Mouse (Mus musculus) spleen, postnatal 10 days (tissue): ENCODE results near the gene Klhdc8b.

Source experiments
- DNase-seq, 2 experiments: peaks; one replicate each; pipeline ENCODE4 v3.0.0; 2021 to 2022; ENCODE audit warnings: low spot score in 2 of 2

Klhdc8b gene

DNA sequence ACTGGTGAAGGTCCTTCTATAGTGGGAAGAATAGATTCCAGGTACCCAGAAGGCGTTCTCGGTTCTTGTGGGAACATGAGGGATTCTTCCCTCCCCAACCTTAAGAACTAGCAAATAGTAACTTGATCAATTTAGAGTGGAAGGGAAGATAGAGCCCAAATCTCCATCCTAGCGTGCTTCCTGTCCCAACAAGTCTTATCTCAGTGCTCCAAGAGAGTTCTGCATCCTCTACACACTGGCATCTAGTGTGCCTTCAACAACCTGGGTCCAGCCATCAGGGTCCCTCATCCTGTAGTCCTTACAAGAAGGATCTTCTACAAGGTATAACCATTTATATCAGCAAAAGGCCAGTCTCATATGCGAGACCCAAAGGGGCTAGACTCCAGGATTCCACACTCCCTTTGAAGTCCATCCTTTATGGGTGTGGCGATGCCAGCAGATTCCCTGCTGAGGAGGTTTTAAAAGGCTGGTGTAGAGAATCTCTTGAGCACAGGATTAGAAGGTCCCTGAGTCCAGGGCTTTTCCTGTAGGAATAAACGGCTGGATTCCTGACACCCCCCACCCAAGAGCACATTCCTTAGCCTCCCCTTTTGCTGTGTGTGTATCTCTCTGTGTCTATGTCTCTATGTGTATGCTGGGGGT lies 9.7 kb downstream of the Klhdc8b start:
- no peak for DNase-seq

DNA sequence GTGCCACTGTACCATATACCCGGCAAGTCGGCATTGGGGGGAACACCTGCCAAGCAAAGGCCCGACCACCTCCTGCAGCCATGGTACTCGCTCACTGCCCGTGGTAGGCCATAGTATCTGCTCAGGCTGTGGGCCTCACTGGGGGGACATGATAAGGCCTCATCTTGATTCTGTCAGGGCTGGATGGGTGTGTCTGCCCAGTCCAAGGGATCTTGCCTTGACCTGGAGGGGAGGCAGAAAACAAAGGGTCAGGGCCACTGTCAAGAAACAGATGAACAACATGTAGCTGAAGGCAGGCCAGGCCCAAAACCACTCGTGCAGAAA lies 10.2 kb downstream of the Klhdc8b start:
- DNase-seq: no peak

DNA sequence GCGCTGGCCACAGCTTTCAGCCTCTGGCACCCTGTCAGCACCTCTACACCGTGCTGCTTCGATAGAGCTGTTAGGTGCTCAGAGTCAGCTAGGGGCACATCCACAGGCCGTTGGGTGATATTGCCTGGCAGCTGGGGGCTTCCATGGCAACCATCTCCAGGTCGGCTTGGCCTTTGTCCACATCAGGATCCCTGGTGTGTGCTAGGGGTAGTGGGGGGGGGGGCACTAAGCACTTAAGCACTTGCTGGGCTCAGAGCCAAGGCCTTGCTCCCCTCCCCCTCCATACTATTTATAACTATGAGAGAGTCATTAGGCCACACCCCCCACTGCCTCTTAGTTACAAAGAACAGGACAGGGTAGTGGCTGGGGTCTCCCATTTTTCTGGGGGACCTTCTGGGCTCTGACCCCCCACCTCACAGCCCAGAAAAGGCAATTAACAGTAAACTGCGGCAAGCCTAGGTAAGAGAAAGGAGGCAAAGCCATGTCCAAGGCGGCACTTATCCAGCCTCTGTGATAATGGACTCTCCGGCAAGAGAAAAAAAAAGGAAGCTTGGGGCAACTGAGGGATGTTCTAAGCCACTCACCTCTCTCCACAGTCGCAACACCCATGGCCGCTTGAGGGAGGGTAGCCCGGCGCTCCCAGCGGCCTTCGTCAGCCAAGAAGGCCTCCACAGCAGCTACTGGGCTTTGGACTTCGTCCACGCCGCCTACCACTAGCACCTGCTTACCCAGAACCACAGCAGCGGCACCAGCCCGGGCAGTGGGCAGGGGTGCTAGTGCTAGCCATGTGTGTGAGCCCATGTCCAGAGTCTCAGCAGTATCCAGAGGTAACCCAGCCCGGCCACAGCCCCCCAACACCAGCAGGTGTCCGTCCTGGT lies 10.8 kb downstream of the Klhdc8b start:
- DNase-seq: no peak

DNA sequence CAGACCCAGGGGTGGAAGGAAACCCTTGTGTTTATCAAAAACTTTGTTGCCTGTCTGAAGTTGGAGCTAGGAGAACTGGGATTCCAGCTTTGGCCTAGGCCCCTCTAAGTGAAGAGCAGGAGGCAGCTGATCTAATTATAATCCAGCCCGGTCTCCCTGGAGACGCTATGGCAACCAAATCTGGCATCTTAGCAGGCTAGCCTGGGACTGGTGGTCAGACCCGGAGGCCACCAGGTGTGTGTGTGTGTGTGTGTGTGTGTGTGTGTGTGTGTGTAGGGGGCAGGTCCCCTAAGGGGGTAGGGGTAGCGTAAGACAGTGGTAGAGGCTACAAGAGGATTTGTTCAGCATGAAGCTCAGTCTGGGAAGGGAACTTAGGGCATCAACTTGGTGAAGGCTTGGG lies 11.5 kb downstream of the Klhdc8b start:
- no peak for DNase-seq

DNA sequence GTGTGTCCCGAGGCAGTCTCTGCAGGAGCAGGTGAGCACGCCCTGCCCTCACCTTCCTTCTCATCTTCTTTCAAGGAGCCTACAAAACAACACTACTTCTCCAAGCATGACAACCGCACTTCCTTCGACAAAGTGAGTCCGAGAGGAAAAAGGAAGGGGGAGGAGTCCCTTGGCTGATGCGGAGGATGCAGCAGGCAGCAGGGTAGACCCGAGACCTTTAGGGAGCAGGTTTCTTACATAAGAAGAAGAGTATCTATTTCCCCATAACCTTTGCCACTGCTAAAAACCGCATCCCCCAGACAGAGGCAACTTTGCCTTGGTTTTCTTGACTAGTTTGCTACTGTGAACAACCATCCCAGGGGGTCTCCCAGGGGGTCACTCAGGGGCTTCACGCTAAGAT lies 16.3 kb downstream of the Klhdc8b start:
- no peak for DNase-seq

DNA sequence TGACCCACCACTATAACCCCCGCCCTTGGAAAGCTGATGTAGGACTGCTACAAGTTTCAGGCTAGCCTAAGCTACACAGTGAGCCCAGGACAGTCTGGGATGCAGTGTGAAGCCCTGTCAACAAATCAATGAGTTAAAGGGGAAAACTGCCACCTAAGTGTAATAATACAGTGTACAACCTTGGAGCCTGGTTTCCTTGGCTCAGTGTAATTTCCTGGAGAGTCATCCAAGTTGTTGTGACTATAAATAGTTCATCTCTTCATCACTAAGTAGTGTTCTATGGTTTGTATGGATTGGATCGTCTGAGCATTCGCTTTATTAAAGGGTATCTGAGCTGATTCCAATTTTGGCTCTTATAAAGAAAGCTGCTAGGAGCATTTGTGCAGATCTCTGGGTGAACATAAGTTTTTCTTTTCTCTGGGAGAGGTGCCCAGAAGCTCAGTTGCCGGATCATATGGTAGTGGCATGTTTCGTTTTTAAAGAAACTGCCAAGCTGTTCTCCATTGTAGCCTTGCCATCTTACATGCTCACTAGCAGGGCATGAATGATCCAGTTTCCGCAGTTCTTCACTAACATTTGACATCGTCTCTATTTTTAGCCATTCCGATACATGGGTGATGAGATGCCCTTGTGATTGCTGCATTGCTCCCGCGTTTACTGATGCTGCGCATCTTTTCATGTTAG lies 20.0 kb downstream of the Klhdc8b start:
- no peak for DNase-seq

DNA sequence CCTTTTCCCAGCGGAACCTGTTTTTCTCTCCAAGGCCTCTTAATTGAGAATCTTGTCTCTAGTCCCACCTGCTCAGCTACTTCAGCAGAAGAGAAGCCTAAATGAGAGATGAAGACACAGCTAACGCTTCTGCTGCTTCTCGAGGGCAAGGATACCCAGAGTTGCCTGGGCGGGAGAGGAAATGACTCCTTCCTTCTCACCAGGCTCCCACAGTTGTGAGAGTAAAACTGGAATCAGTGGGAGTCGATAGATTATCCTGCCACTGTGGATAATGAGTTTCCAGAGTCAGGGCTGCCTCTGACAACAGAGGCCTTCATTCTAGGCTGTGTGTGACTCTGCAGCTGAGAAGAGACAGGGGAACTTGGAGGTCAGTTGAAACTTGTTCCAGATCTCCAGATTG lies 20.9 kb downstream of the Klhdc8b start:
- no peak for DNase-seq

DNA sequence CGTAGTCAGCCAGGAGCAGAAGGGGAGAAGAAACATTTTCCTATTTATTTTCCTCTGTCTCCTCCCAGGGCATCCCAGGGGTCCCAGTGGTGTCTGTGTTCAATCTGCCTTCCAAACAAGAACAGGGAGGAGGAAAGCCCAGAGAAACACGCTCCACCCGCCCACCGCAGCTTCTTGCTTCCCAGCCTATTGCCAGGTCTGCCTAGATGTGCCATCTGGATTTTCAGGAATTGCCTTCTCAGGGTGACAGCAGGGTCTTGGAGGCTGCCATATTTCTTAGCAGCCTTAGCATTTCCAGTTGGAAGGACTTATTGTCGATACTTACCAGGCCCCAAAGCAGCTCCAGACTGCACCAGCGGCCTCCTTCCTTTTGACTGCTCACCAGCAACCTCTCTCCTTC lies 22.2 kb downstream of the Klhdc8b start:
- DNase-seq: no peak

DNA sequence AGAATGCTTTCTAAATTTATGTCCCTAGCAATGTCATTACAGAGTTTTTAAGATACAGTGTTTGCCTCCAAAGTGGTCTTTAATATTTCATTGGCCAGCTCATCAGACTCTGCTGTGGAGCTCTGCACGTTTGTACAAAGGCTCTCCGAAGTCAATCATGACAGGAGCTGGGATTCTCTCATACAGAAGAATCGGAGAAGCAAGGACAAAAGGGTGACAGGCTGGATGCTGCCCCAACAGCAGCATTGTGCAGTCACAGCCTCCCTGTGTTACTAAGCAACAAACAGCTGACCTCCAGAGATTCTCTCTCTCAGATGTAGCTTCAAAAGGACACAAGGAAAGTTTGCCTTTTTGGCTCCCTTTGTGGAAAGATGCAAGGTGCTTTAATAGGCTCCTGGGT lies 25.2 kb downstream of the Klhdc8b start, which contains the start of gene BC048562:
TSS of gene BC048562 (plus strand) at position 301 of the 400 bp plus-strand sequence.
- no peak for DNase-seq

DNA sequence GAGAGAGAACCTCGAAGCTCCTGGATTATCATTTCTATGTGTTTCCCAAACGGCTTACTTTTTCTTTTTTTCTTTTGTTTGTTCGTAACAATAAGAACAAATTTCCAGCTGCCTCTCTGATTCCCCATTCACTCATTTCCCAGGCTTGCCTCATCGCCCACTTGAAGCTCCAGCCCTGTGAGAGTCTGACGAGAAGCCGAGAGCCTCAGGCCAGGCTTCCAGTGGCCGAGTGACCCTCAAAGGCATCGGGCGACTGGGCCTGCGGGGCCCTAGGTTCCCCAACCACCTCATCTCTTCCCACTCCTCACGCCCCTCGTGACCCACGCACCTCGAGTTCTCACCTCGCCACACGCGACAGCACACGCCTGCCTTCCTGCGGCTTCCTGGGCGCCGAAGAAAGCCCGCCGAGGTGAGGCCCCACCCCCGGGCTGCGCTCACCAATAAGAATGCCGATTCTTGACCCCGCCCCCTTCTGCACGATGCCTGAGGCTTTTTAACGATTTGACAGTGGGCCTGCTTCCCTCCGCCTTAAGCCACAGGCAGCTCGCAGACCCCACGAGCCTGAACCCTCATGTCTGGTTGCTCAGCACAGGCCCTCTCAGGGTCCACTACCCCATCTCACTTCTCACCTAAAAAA lies 29.8 kb downstream of the Klhdc8b start:
- peak in 1 of 2 experiments; percentile 46 for DNase-seq

DNA sequence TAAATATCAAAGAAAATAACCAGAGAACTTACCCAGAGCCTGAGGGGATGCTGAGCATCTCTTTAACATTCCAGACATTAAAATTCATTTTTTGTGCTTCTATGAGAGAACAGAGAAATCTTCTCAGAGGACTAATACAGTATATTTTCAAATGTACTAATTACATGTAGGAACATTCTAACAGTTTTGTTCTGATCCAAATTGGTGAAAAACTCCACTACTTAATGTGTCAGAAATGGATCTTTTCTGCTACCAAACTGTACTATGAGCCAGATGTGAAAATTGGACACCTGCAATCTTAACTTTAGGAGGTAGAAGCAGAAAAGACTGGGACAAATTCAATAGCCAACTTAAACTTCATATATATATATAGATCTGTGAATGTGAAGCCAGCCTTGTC lies 33.0 kb downstream of the Klhdc8b start, which contains the start of gene Ccdc36:
TSS of gene Ccdc36 (minus strand) at position 101 of the 400 bp plus-strand sequence.
- DNase-seq: no peak

DNA sequence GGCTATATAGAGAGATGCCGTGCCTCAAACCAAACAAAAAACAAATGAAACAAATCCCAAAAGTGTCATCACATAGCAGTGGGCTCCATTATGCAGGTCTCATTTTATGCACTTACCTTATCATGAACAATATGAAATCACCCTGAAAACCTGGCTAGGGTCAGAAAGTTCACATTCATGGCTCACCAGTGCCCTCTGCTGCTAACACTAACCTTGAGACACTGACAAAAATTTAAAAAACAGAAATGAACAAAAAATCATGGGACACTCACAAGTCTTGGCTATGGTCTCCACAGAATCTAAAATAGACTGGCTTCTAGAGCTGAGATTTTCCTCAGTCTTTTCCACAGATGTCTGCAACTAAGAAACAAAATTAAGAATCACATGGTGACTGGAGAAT lies 49.2 kb downstream of the Klhdc8b start:
- DNase-seq: peak in 1 of 2 experiments; percentile 59

DNA sequence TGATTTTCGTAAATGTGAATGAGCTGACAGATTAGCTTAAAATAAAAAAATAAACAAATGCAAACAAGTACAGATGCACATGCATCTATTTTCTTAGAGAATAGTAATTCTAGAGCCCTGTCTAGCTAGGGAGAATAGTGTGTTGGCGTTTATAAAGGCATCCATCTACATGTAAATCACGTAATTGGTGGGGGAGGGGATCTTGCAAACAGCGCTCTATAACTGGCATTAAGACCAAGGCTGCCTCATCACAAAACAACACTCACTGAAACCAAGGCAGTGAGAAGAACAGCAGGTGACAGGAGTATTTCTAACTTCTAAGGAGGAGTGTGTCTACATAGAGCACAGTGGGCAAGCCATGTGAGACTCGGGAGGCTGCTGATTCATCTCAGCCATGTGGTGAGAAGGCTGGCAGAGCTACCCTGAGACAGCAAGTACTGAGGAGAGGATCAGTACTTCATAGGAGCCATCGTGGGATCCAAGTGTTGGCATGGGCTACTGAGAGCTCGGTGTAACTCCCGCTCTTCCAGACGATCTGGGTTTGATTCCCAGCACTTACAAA lies 49.9 kb downstream of the Klhdc8b start:
- no peak for DNase-seq

DNA sequence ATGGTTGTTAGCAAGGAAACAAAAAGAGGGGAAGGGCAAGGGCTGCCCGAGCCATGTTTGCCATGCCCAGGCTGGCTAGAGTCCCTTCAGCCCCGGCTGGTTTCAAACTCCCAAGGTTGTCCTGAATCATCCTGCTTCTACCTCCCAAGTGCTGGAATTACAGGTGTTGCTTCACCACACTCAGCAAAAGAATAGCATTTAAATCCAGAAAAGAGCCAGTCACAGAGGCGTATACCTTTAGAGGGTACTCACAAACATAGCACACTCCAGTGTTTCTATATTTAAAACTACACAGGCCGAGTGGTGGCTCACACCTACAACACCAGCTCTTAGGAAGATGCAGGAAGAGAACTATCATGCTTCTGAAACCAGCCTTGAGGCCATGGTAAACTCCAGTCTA lies 51.8 kb downstream of the Klhdc8b start:
- DNase-seq: no peak

DNA sequence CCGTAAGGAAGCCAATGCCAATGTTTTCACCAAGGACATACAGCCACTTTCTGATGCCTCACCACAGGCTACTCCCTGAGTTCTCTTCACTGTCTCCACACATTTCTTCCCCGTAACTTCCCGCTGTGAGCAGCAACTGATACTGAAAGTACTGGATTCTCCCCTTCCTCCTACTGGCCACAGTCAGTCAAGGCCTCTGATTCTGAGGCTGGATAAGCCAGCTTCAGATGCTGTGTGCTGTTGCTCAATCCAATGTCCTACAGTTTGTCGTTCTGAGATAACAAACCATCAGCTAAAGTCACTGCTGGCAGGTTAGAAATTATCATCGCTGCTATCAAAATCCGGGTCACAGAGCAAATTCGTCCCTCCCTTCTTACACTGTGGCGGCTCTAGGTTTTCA lies 56.9 kb downstream of the Klhdc8b start:
- DNase-seq: no peak

DNA sequence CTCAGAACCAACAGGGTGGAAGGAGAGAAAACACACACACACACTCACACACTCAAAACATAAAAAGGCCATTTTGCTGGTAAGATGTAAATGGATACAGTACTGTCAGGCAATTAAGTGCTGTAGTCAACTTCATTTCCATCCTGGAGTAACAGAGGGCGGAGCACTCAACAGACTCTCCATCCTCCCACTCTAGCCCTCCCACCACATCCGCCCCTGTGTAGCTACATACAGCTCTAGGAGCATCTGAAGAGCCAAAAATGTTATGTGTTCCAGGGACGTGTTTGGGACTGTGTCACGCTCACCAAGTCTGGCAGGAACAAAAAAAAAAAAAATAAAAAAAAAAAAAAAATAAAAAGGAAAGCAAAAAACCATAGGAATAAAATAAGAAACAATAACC lies 58.3 kb downstream of the Klhdc8b start:
- DNase-seq: no peak

DNA sequence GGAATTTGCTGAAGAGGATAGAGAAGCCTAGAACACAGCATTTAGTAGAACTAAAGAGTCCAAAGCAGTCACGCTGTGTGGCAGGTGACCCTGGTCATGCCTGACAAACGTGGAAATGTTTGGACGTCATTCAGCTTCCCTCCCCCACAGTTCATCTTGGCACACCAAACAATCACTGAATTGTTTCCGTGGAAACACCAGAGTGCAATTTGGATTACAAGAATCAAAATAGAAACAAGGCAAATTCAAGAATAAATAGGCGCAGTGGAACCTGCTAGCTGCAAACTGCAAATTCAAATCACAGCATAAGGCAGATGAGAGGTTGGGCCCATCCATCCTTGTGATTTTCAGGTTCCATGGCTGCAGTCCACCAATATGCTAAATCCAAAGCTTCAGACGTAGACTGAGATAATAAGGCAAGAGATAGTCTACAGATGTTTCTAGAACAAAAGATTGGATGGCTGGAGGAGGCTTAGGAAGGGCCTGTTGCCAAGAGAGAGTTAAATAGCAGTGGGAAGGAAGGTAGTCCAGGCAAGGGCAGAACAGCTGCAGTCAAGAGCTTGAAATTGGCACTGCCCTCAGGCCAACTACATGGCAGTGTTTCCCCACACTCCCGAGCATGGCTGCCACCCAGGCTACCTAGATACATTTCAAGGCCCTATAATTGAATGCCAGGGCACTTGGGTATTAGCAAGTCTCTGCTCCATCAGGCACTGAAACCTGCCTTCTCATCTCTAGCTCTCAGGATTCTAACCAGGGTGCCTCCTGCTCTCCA lies 60.0 kb downstream of the Klhdc8b start:
- DNase-seq: no peak

DNA sequence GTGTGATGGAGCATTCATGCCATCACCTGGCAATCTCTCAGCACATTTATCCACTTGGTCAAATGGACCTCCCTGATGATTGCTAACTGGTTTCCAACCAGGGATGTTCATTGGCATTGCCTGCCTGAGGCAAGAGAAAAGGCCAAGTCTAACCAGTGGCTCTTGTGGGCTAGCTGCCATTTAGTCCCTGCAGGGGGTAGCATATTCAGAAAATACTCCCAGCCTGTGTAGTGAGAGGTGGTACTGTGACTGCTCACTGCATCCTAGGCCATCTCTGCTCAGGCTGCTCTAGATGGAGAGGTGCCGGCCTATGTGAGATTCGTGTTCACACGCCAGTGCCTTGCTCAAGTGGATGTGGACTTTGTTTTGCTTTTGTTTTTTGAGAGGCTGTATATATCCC lies 63.1 kb downstream of the Klhdc8b start:
- no peak for DNase-seq
